Mouse (Mus musculus) adrenal gland, adult 18-20 months (tissue): ENCODE measurements around the gene Smad3. TPM values are rescaled to one million over a fixed set of nuclear protein-coding genes. Genes with fewer than 3 reads are reported as not detected.

Experiments used
- DNase-seq, 2 experiments: peaks; one replicate each; pipeline ENCODE4 v3.0.0; 2021 to 2022; ENCODE audit warnings: low spot score in 2 of 2
- total RNA-seq, 2 experiments: library from RNA; stranded (reverse); gene quantifications; 1 replicate in 1 of 2; 2 replicates in 1 of 2; pipeline ENCODE4 v1.2.3; 2021

Gene Smad3
- total RNA-seq, 2 experiments from 2014 or later = 24.6 to 25.2 TPM

DNA sequence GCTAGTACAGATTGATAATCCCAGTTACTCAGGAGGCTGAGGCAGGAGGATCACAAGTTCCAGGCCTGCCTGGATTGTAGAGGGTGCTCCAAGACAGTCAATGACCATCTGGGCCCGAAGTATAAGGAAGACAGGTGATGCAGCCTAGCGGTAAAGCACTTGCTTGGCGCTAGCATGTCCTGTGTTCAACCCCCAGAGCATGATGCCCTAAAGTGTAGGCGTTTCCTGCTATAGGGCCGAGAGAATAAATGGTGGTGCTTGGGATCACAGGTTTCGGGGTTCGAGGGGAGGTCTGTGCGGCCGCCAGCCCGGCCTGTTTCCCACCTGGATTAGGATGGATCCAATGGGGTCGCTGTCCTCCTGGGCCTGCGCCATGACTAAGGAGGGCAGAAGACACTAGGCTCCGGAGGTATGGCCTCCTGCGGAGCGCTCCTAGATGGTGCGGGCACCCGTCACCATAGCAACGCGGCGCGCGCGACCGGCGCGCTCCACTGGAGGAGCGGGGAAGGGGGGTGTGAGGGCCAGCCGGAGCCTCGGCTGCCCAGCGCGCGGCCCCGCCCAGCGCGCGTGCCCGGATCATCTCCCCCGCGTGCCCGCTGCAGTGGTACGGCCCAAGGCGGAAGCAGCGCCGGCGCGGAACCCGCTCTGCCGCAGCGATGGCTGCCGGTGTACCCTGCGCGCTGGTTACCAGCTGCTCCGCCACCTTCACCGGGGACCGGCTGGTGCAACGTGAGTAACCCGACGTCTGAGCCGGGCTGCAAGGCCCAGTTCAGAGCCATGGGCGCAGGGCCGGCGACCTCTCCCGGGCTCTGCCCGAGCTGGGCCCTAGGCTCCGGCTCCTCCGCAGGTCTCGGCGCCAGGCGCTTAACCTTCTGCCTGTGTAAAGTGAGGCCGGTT, 155.5 kb downstream of the Smad3 start, which contains the start of the genes Iqch and Aagab:
Gene Iqch (minus strand): TSS at position 451 of the 897 bp plus-strand sequence.
Gene Aagab (plus strand): TSS at position 618 of the 897 bp plus-strand sequence.
- peak; percentile 96 to 98 for DNase-seq

Other genes starting within 250 kb of the Smad3 start
- gene Iqch, start 155.5 kb downstream of the Smad3 start, total RNA-seq = not detected
- gene Aagab, start 155.3 kb downstream of the Smad3 start, total RNA-seq = 10 to 100 TPM; 26.4 to 28.8 TPM